Mouse (Mus musculus) intestine, embryonic 15.5 days (tissue): ENCODE measurements around the gene Gorasp1. TPM values are rescaled to one million over a fixed set of nuclear protein-coding genes. Genes with fewer than 3 reads are reported as not detected.

Source experiments
- ATAC-seq: fragments of 200-750 bp; cut with Nextera tagmentation; 2 replicates; pipeline ENCODE4 v1.8.0; 2017; ENCODE audit warnings: moderate TSS enrichment, moderate library complexity
- H3K27ac ChIP-seq: fragments of 300-500 bp; sonication (generic); 2 replicates; pipeline ENCODE4 v1.5.1; 2015; ENCODE audit warnings: mild to moderate bottlenecking, inconsistent platforms
- H3K27me3 ChIP-seq: fragments of 300-500 bp; sonication (generic); replicated peaks from 2 replicates; pipeline ENCODE4 v1.6.1; 2015; ENCODE audit warnings: inconsistent platforms
- H3K36me3 ChIP-seq: fragments of 300-500 bp; sonication (generic); 2 replicates; pipeline ENCODE4 v1.6.1; 2015; ENCODE audit warnings: inconsistent platforms
- H3K4me1 ChIP-seq: fragments of 300-500 bp; sonication (generic); replicated peaks from 2 replicates; pipeline ENCODE4 v1.6.1; 2015; ENCODE audit warnings: inconsistent platforms
- H3K4me2 ChIP-seq: fragments of 300-500 bp; sonication (generic); replicated peaks from 2 replicates; pipeline ENCODE4 v1.6.1; 2015; ENCODE audit warnings: mild to moderate bottlenecking, inconsistent platforms
- H3K4me3 ChIP-seq: fragments of 300-500 bp; sonication (generic); replicated peaks from 2 replicates; pipeline ENCODE4 v1.5.1; 2015; ENCODE audit warnings: inconsistent platforms
- H3K9ac ChIP-seq: fragments of 300-500 bp; sonication (generic); 2 replicates; pipeline ENCODE4 v1.6.1; 2015; ENCODE audit warnings: inconsistent platforms
- H3K9me3 ChIP-seq: fragments of 300-500 bp; sonication (generic); 2 replicates; pipeline ENCODE4 v1.6.1; 2016; ENCODE audit warnings: inconsistent platforms
- WGBS: fragments of 180-500 bp; shearing (Covaris S2); methylation state at CpG from one replicate; pipeline ENCODE4 v1.1.7; 2015; 5-methylcytosine and 5-hydroxymethylcytosine counted together
- polyA plus RNA-seq: library from polyadenylated mRNA; unstranded; fragments of >200 nt; fragmentation: Nextera tagmentation; extraction: Ambion mirVana; gene quantifications from 2 replicates; pipeline ENCODE4 v1.2.1, GENCODE M21; 2015

Gorasp1 gene
- polyA plus RNA-seq, result 29.3 and 29.6 TPM in 2 replicates

GRCm38 (mm10) chr9:119937005-119937773 lies at the start of gene Gorasp1, which contains the start of gene Ttc21a:
TSS of gene Gorasp1 (minus strand) at chr9:119937565.
TSS of gene Ttc21a (plus strand) at chr9:119937606.
- H3K9me3 ChIP-seq, result no peaks in the 10 kb centered on the region
- ATAC-seq, result peak; percentile 95
- WGBS, result 2% methylated on average over 40 of the region's 40 CpGs

GRCm38 (mm10) chr9:119985881-119986574 lies 48.7 kb upstream of the Gorasp1 start:
- Histone ChIP-seq H3K9ac (no peak overlapping the region), H3K9me3 (no peaks in the 10 kb centered on the region), H3K27me3 (no peaks in the 10 kb centered on the region), H3K4me3 (no peak overlapping the region), H3K4me1 (peaks cover 36% of the 10 kb centered on the region), H3K27ac (peak overlapping the region; percentile 71), H3K4me2 (no peak overlapping the region), H3K36me3 (no peaks in the 10 kb centered on the region)
- 53% methylated on average over 10 of the region's 10 CpGs for WGBS
- ATAC-seq, result no peak

More at GRCm38 (mm10) chr9:119937005-119937773, at the start of gene Gorasp1, which contains the start of gene Ttc21a:
- Histone ChIP-seq H3K27ac (peak within 1 kb of the TSS; percentile 78), H3K4me2 (peak within 1 kb of the TSS; percentile 74), H3K9ac (peak within 1 kb of the TSS; percentile 75), H3K4me3 (peak within 1 kb of the TSS; percentile 71), H3K36me3 (no peaks in the 10 kb centered on the region), H3K27me3 (no peaks in the 10 kb centered on the region), H3K4me1 (peaks cover 23% of the 10 kb centered on the region)

GRCm38 (mm10) chr9:119984536-119985011 lies 47.2 kb upstream of the Gorasp1 start, which contains the start of gene Csrnp1:
TSS of gene Csrnp1 (minus strand) at chr9:119984658.
- no peak for ATAC-seq
- no peaks in the 10 kb centered on the region for H3K36me3 ChIP-seq
- peaks cover 49% of the 10 kb centered on the region for H3K4me1 ChIP-seq
- 20% methylated on average over 14 of the region's 14 CpGs for WGBS
- peak within 1 kb of the TSS; percentile 95 for H3K27ac ChIP-seq
- H3K9me3 ChIP-seq, result no peaks in the 10 kb centered on the region
- peak within 1 kb of the TSS; percentile 69 for H3K9ac ChIP-seq
- no peaks in the 10 kb centered on the region for H3K27me3 ChIP-seq
- H3K4me3 ChIP-seq, result peak within 1 kb of the TSS; percentile 76
- H3K4me2 ChIP-seq, result peak within 1 kb of the TSS; percentile 95

DNA sequence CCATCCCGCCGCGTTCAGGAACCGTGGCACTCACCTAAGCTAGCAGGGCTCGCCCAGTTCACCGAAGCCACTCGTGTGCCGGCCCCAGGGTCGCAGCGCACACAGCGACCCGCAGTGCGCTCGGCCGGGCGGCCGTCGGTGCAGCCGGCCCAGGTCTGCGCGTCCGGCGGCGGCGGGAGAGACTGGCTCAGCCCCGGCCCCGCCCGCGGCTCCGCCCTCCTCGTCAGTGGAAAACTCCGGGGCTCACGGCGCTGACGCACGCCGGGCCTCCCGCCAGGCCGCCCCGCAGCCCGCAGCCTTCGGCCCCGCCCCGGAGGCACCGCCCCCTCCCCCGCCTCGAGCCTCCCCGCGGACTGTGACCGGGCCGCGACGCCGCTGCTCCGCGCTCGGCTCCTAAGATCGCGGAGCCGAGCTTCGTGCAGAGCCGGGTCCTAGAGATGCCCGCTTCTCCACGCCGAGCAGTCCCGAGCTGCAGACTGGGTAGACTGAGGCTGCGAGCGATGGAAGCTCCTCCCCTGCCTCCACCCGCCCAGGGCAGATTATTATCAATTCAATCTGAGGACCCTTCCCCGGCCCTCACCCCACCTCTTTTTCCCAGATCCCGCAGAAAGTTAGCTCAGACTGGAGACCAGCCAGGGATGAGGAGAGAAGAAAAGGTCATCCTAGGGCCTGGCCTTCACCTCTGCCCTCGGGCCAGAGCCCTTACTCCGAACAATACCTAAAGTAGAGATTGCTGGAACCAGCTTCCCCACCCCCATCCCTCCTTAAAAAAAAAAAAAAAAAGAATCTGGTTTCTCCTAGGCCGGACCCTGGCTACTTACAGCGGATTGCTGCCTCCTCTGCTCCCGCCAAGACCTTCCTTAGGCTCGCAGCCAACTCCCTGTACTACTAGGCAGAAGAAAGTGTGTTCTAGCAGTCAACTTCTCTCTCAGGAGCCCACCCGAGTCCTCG lies 46.5 kb upstream of the Gorasp1 start:
- peak overlapping the region; percentile 95 for H3K27ac ChIP-seq
- peak overlapping the region; percentile 69 for H3K9ac ChIP-seq
- WGBS, result 2% methylated on average over 69 of the region's 79 CpGs
- no peaks in the 10 kb centered on the region for H3K27me3 ChIP-seq
- no peaks in the 10 kb centered on the region for H3K9me3 ChIP-seq
- H3K4me1 ChIP-seq, result peaks cover 55% of the 10 kb centered on the region
- H3K4me2 ChIP-seq, result peak overlapping the region; percentile 95
- peak overlapping the region; percentile 76 for H3K4me3 ChIP-seq
- peak; percentile 84 for ATAC-seq
- no peaks in the 10 kb centered on the region for H3K36me3 ChIP-seq

DNA sequence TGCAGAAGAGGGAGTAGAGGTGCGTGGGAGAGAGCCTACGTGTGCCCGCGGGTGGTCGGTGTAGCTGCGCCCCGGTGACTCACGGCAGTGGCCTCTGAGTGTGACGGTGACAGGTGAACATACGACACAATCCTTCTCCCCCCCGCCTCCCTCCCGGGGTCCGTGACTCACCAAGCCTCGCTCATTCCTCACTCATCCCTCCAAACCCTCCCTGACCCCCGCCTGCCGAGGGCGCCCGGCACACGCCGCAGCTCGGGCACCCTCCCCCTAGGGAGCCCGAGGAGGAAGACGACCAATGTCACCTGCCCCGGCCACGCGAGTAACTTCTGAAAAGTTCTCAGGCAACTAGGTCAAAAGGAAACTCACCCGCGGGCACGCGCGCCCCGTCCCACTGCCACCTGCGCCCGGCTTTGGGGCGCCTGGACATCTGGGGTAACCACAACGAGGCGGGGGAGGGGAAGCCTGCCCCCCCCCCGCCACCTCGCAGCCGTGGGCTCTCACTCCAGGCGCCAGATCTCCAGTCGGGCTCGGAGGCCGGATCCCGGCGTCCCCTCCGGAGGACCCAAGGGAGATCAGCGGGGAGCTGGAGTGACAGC lies 45.7 kb upstream of the Gorasp1 start:
- Histone ChIP-seq H3K9ac (peak overlapping the region; percentile 69), H3K36me3 (no peaks in the 10 kb centered on the region), H3K27me3 (no peaks in the 10 kb centered on the region), H3K4me1 (peaks cover 63% of the 10 kb centered on the region), H3K4me2 (peak overlapping the region; percentile 95), H3K27ac (peak overlapping the region; percentile 95), H3K9me3 (no peaks in the 10 kb centered on the region), H3K4me3 (peak overlapping the region; percentile 76)
- WGBS, result under 1% methylated on average over 45 of the region's 48 CpGs
- ATAC-seq, result no peak

- H3K4me3 ChIP-seq, result peak overlapping the region; percentile 76
- ATAC-seq, result peak; percentile 26
- H3K9me3 ChIP-seq, result no peaks in the 10 kb centered on the region
- peak overlapping the region; percentile 95 for H3K4me2 ChIP-seq
- peak overlapping the region; percentile 69 for H3K9ac ChIP-seq
- no peaks in the 10 kb centered on the region for H3K36me3 ChIP-seq
- H3K27ac ChIP-seq, result peak overlapping the region; percentile 95
- WGBS, result 4% methylated on average over 11 of the region's 11 CpGs
- H3K4me1 ChIP-seq, result peaks cover 70% of the 10 kb centered on the region
- H3K27me3 ChIP-seq, result no peaks in the 10 kb centered on the region
Observed at GRCm38 (mm10) chr9:119982241-119982811, 45.0 kb upstream of the Gorasp1 start.

DNA sequence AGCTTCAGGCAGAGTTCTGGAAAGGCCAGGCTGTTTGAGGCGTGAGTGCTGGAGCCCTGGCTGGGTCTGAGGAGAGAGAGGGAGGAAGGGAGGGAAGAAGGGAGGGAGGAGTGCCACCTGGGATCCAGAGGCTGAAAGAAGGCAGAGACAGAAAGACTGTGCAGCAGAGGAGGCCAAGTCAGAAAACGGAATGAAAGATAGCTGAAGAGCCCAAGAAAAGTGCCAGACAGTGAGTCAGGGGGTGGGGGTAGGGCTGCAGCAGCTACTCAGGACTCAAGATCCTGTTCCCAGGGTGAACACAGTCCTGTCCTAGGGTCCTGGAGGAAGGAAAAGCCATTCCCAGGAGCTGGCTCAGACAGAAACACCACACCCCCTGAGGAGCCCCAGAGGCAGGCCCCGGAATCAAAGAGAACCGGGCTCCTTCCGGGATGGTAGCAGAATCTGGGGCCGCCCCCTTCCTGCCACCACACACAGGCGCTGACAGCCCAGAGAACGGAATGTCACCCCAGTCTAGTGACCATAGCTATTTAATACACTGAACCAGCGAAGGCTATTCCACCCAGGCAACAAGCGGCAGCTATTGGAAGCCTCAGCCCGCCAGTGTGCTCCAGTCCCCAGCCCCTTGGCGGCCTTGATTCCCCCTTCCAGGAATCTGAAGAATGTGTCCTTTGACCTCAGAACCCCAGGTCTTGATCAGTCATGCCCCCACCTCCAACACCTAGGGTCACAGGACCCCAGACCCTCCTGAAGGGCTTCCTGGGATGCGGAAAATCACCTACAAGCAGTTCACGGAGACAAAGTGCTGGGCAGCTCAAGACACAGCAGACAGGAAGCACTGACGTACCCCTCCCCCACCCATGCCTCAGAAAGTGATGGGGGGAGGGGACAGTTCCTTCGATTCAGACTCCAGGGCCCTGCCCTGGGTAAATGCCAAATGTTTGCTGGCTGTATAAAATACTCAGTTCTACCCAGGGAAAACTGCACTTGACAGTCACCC lies 44.1 kb upstream of the Gorasp1 start:
- H3K27me3 ChIP-seq, result no peaks in the 10 kb centered on the region
- peak overlapping the region; percentile 95 for H3K4me2 ChIP-seq
- peak overlapping the region; percentile 76 for H3K4me3 ChIP-seq
- H3K9ac ChIP-seq, result peak overlapping the region; percentile 38
- WGBS, result 1% methylated on average over 16 of the region's 16 CpGs
- H3K36me3 ChIP-seq, result no peaks in the 10 kb centered on the region
- peak; percentile 65 for ATAC-seq
- no peaks in the 10 kb centered on the region for H3K9me3 ChIP-seq
- peak overlapping the region; percentile 95 for H3K27ac ChIP-seq
- peaks cover 79% of the 10 kb centered on the region for H3K4me1 ChIP-seq

- peak overlapping the region; percentile 76; the same call in 1 of the 2 replicates for H3K4me3 ChIP-seq
- no peaks in the 10 kb centered on the region for H3K9me3 ChIP-seq
- H3K4me1 ChIP-seq, result peaks cover 77% of the 10 kb centered on the region
- peak overlapping the region; percentile 95 for H3K4me2 ChIP-seq
- 2% methylated on average over 4 of the region's 4 CpGs for WGBS
- no peaks in the 10 kb centered on the region for H3K27me3 ChIP-seq
- peak overlapping the region; percentile 38 for H3K9ac ChIP-seq
- ATAC-seq, result no peak; the same call in 1 of the 2 replicates
- H3K27ac ChIP-seq, result peak overlapping the region; percentile 95
- no peaks in the 10 kb centered on the region for H3K36me3 ChIP-seq
Observed at GRCm38 (mm10) chr9:119980770-119981182, 43.4 kb upstream of the Gorasp1 start.

GRCm38 (mm10) chr9:119979749-119980148 lies 42.4 kb upstream of the Gorasp1 start:
- Histone ChIP-seq H3K9ac (no peak overlapping the region), H3K4me2 (no peak overlapping the region), H3K36me3 (no peaks in the 10 kb centered on the region), H3K9me3 (no peaks in the 10 kb centered on the region), H3K27me3 (no peaks in the 10 kb centered on the region), H3K27ac (no peak overlapping the region), H3K4me3 (no peak overlapping the region), H3K4me1 (peaks cover 73% of the 10 kb centered on the region)
- ATAC-seq, result no peak
- 80% methylated on average over 2 of the region's 2 CpGs for WGBS

DNA sequence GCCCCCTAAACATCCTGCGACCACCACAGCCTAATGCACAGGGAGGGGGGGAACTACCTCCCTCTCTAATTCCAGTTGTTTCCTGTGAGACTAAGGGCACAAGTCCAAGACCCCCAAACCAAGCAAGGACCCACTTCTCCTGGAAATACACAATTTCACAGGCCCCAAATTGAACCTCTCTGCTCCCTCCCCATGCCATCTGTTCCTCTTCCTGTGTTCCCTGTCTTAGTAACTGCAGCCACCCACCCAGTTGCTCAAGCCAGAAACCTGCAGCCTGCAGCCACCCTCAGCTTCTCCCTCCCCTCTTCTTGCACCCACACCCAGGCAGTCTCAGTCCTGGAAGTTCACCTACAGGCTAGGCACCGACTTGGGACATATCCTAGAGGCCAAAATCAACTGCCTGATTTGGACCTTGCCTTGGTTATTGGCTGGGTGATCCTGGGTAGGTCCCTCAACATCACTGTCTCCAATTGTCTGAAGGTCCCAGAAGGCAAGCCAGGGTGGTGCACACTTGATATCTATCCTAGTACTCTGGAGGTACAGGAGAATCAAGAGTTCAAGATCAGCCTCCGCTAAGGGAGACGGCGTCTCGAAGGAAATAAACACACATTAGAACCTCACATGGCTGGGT lies 41.6 kb upstream of the Gorasp1 start:
- Histone ChIP-seq H3K4me1 (peaks cover 67% of the 10 kb centered on the region), H3K9me3 (no peaks in the 10 kb centered on the region), H3K36me3 (peaks cover 2% of the 10 kb centered on the region; the same call in 1 of the 2 replicates), H3K27ac (no peak overlapping the region), H3K9ac (no peak overlapping the region), H3K4me3 (no peak overlapping the region), H3K27me3 (no peaks in the 10 kb centered on the region), H3K4me2 (no peak overlapping the region)
- WGBS, result 67% methylated on average over 6 of the region's 6 CpGs
- no peak for ATAC-seq
